ENCODE assay signal across 8 mouse cellular contexts in genomic region chr7:16052684-16053083, GRCm38 (mm10). TPM values are rescaled to one million over a fixed set of nuclear protein-coding genes. Genes with fewer than 3 reads are reported as not detected.
A peak's percentile ranks its signal among the peaks of the same experiment; 100 is the strongest.
DNase-seq lines count a peak whose midpoint lies in the region; ATAC-seq and TF ChIP-seq lines count a peak whose summit lies in the region.

No protein-coding gene starts in this region.

- H3K9ac ChIP-seq in heart, embryonic 12.5 days: peak overlapping the region; percentile 74
- peak overlapping the region; percentile 78 for H3K9ac ChIP-seq in kidney, embryonic 16.5 days (replicated peaks; ENCODE audit: low read length)
- H3K9ac ChIP-seq in liver, adult 2 months (ENCODE audit: low read depth, low read length): peak overlapping the region; percentile 86

- H3K4me1 ChIP-seq in erythroblast, embryonic 14.5 days (ENCODE audit: control insufficient read depth): peaks cover 49% of the 10 kb centered on the region
- peaks cover 21% of the 10 kb centered on the region for H3K4me1 ChIP-seq in heart, embryonic 12.5 days (replicated peaks)
- peaks cover 26% of the 10 kb centered on the region for H3K4me1 ChIP-seq in kidney, embryonic 16.5 days (ENCODE audit: insufficient read depth, low read length)
- peaks cover 13% of the 10 kb centered on the region for H3K4me1 ChIP-seq in liver, adult 2 months (ENCODE audit: control insufficient read depth, insufficient read depth, low read length)

- H3K9me3 ChIP-seq in erythroblast, embryonic 14.5 days (ENCODE audit: control insufficient read depth, low read length): no peaks in the 10 kb centered on the region
- no peaks in the 10 kb centered on the region for H3K9me3 ChIP-seq in heart, embryonic 12.5 days (replicated peaks)
- no peaks in the 10 kb centered on the region for H3K9me3 ChIP-seq in kidney, embryonic 16.5 days (ENCODE audit: low read length)

- peak; percentile 86 for ATAC-seq in heart, embryonic 12.5 days (ENCODE audit: insufficient number of reproducible peaks, low FRiP score)
- peak; percentile 85 for ATAC-seq in kidney, embryonic 16.5 days (ENCODE audit: low FRiP score, low TSS enrichment)
- ATAC-seq in monocyte, adult 5-6 weeks (replicated peaks; ENCODE audit: insufficient number of reproducible peaks, low FRiP score, low TSS enrichment, poor library complexity, severe bottlenecking): peak; percentile 60

- TF ChIP-seq POLR2A in liver, adult 2 months (IDR thresholded peaks at IDR 0.05; ENCODE audit: extremely low read depth, insufficient read depth, low read length): 0 out of 2 replicates have a peak, but pooled peaks have one; percentile 41

- peaks cover 3% of the 10 kb centered on the region; the same call in 1 of the 2 replicates for H3K79me2 ChIP-seq in liver, adult 2 months (ENCODE audit: control insufficient read depth, insufficient read depth, low read length)

- peak overlapping the region; percentile 91 for H3K4me3 ChIP-seq in erythroblast, embryonic 14.5 days (replicated peaks)
- peak overlapping the region; percentile 64 for H3K4me3 ChIP-seq in heart, embryonic 12.5 days
- H3K4me3 ChIP-seq in kidney, embryonic 16.5 days (ENCODE audit: low read length): peak overlapping the region; percentile 62
- peak overlapping the region; percentile 69 for H3K4me3 ChIP-seq in liver, adult 2 months (ENCODE audit: insufficient read depth, low read depth, low read length)

- TF ChIP-seq CTCF in liver, adult 2 months (IDR thresholded peaks at IDR 0.05; ENCODE audit: low read depth, low read length): no peak

- peak overlapping the region; percentile 88 for H3K4me2 ChIP-seq in heart, embryonic 12.5 days
- peak overlapping the region; percentile 87 for H3K4me2 ChIP-seq in kidney, embryonic 16.5 days (replicated peaks; ENCODE audit: low read depth, low read length)

- under 1% methylated on average over 24 of the region's 24 CpGs for WGBS in heart, embryonic 12.5 days
- 0% methylated on average over 24 of the region's 24 CpGs for WGBS in kidney, embryonic 16.5 days
- under 1% methylated on average over 24 of the region's 24 CpGs for WGBS in liver, adult 2 months

- H3K27me3 ChIP-seq in erythroblast, embryonic 14.5 days (ENCODE audit: control insufficient read depth): peaks cover 4% of the 10 kb centered on the region; the same call in 1 of the 2 replicates
- peaks cover 2% of the 10 kb centered on the region; the same call in 1 of the 2 replicates for H3K27me3 ChIP-seq in heart, embryonic 12.5 days (replicated peaks)
- H3K27me3 ChIP-seq in kidney, embryonic 16.5 days (ENCODE audit: insufficient read depth, low read length): no peaks in the 10 kb centered on the region
- H3K27me3 ChIP-seq in liver, adult 2 months (ENCODE audit: control insufficient read depth, insufficient read depth, low read length): no peaks in the 10 kb centered on the region

- peak; percentile 97 for DNase-seq in CD4-positive, CD25-positive, alpha-beta regulatory T cell, adult 2 months (ENCODE audit: low read depth, low spot score)
- DNase-seq in brain, embryonic 18.5 days (ENCODE audit: low read depth, low spot score): peak; percentile 92
- DNase-seq in liver, adult 2 months (ENCODE audit: extremely low read depth, low read depth, low spot score): peak; percentile 89
- DNase-seq in spleen, postnatal 36 days (ENCODE audit: low spot score in 2 of 2): peak; percentile 96 to 98

- H3K36me3 ChIP-seq in erythroblast, embryonic 14.5 days (ENCODE audit: control insufficient read depth): peaks cover 15% of the 10 kb centered on the region
- no peaks in the 10 kb centered on the region for H3K36me3 ChIP-seq in heart, embryonic 12.5 days
- no peaks in the 10 kb centered on the region for H3K36me3 ChIP-seq in kidney, embryonic 16.5 days (ENCODE audit: insufficient read depth, low read length)
- H3K36me3 ChIP-seq in liver, adult 2 months (ENCODE audit: control insufficient read depth, insufficient read depth, low read length): no peaks in the 10 kb centered on the region

- H3K27ac ChIP-seq in heart, embryonic 12.5 days (ENCODE audit: poor library complexity, severe bottlenecking): peak overlapping the region; percentile 78
- H3K27ac ChIP-seq in kidney, embryonic 16.5 days (ENCODE audit: low read length): peak overlapping the region; percentile 91
- H3K27ac ChIP-seq in liver, adult 2 months (replicated peaks; ENCODE audit: insufficient read depth, low read depth, low read length): peak overlapping the region; percentile 94

RNA-seq across cellular contexts. Expression of gene Bicra, which starts 5.0 kb away (rescaled TPM):
- polyA plus RNA-seq in erythroblast, embryonic 14.5 days (2012): 2.1 TPM in 2 replicates
- 5.9 and 6.4 TPM in 2 replicates for polyA plus RNA-seq in heart, embryonic 12.5 days (2016; fragmentation: Nextera tagmentation; extraction: Ambion mirVana)
- 7.1 and 7.5 TPM in 2 replicates for polyA plus RNA-seq in kidney, embryonic 16.5 days (2015; fragmentation: Nextera tagmentation; extraction: Ambion mirVana)
- 0.55 and 0.87 TPM in 2 replicates for total RNA-seq in liver, adult 2 months (2014; rRNA removed)
- 3.6 and 4.6 TPM in 2 replicates for polyA plus RNA-seq in liver, adult 2 months (2012; rRNA removed)
- 2.2 to 10.0 TPM (median 2.6 TPM) in 3 replicates for total RNA-seq in monocyte, adult 5-6 weeks (2017)

RNA-seq across cellular contexts. Expression of gene Zfp541, which starts 8.9 kb away (rescaled TPM):
- polyA plus RNA-seq in erythroblast, embryonic 14.5 days (2012): 0.01 TPM in 1 of 2 replicates, not detected in the other
- polyA plus RNA-seq in heart, embryonic 12.5 days (2016; fragmentation: Nextera tagmentation; extraction: Ambion mirVana): 0.05 TPM in 1 of 2 replicates, not detected in the other
- polyA plus RNA-seq in kidney, embryonic 16.5 days (2015; fragmentation: Nextera tagmentation; extraction: Ambion mirVana): 0.04 and 0.09 TPM in 2 replicates
- total RNA-seq in liver, adult 2 months (2014; rRNA removed): not detected in 2 replicates
- 0.02 TPM in 1 of 2 replicates, not detected in the other for polyA plus RNA-seq in liver, adult 2 months (2012; rRNA removed)
- 0.11 to 0.29 TPM in 2 of 3 replicates, not detected in the other for total RNA-seq in monocyte, adult 5-6 weeks (2017)

RNA-seq across cellular contexts. Expression of gene Napa, which starts 45.6 kb away (rescaled TPM):
- 42.0 and 85.6 TPM in 2 replicates for polyA plus RNA-seq in erythroblast, embryonic 14.5 days (2012)
- 144 and 159 TPM in 2 replicates for polyA plus RNA-seq in heart, embryonic 12.5 days (2016; fragmentation: Nextera tagmentation; extraction: Ambion mirVana)
- polyA plus RNA-seq in kidney, embryonic 16.5 days (2015; fragmentation: Nextera tagmentation; extraction: Ambion mirVana): 215 and 220 TPM in 2 replicates
- total RNA-seq in liver, adult 2 months (2014; rRNA removed): 47.4 and 58.7 TPM in 2 replicates
- polyA plus RNA-seq in liver, adult 2 months (2012; rRNA removed): 101 and 146 TPM in 2 replicates
- 46.6 to 76.8 TPM (median 71.5 TPM) in 3 replicates for total RNA-seq in monocyte, adult 5-6 weeks (2017)

Comparison
In these comparisons a context has a peak if more than half of its experiments do, and no peak if none do; other contexts are left out.
1. Peak in every context shown above with its lines: DNase-seq, ATAC-seq, H3K4me3 ChIP-seq and H3K27ac ChIP-seq.